Mouse (Mus musculus) heart, adult 18-20 months (tissue): ENCODE measurements around the gene Wdr91. TPM values are rescaled to one million over a fixed set of nuclear protein-coding genes. Genes with fewer than 3 reads are reported as not detected.

Experiments used
- DNase-seq, 2 experiments: peaks; one replicate each; pipeline ENCODE4 v3.0.0; 2021 to 2022; ENCODE audit warnings: mixed read lengths in 1 of 2
- total RNA-seq, 2 experiments: library from RNA; stranded (reverse); gene quantifications; 2 replicates each; pipeline ENCODE4 v1.2.3; 2021

Wdr91 gene
- total RNA-seq, 2 experiments from 2014 or later, result 14.1 to 14.5 TPM

DNA sequence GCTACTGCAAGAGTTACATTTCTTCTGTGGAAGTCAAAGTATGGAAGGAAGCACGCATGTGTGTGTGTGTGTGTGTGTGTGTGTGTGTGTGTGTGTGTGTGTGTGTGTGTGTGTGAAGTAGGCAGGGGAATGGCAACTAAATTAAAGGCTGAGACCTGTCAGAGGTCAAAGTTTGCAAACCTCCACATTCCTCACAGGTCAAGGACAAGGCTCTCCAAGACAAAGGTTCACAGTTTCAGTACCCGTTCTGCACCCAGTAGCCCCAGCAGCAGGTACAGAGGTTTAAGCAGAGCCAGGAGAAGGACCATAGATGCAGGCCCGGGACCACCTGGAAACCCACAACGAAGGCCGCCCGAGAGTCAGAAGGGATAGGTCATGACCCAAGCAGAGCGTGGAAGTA is 8.5 kb upstream of the Wdr91 start:
- no peak for DNase-seq

DNA sequence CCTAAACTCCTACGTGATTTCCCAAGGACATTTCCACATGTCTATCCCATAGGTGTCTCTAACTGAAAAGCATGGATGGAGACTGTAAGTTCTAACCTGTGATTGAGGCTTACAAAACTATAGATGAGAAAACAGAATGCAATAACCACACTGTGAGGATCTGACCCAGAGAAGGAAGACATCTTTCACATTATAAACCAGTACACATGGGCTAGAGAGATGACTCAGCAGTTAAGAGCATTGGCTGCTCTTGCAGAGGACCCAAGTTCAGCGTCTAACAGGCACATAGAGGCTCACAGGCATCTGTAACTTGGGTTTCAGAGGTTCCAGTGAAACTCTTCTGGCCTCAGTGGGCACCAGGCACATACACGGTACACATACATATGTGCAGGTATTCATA is 3.8 kb upstream of the Wdr91 start:
- no peak for DNase-seq

DNA sequence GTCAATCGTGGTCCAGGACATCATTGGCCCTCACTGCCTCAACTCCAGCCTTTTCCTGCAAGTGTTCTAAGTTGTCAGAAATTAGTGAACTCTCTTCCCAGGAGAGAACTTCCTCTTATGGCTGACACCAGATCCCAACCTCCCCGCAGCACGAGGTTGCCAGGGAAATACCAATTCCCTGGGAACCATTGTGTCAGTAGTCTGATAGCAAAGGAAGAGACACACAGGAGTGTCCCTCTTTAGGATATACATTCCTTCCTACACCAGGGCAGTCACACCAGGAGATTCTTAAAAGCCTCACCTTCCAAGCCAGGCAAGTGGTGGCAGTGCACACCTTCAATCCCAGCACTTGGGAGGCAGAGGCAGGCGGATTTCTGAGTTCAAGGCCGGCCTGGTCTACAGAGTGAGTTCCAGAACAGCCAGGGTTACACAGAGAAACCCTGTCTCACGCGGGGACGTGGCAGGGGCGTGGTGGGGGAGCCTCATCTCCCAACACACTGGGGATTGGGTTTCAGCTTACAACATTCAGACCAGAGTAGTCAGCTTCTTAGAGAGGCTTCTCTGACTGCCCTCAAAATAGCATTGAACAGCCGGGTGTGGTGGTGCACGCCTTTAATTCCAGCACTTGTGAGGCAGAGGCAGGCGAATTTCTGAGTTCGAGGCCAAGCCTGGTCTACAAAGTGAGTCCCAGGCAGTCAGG is 2.8 kb upstream of the Wdr91 start:
- no peak for DNase-seq

DNA sequence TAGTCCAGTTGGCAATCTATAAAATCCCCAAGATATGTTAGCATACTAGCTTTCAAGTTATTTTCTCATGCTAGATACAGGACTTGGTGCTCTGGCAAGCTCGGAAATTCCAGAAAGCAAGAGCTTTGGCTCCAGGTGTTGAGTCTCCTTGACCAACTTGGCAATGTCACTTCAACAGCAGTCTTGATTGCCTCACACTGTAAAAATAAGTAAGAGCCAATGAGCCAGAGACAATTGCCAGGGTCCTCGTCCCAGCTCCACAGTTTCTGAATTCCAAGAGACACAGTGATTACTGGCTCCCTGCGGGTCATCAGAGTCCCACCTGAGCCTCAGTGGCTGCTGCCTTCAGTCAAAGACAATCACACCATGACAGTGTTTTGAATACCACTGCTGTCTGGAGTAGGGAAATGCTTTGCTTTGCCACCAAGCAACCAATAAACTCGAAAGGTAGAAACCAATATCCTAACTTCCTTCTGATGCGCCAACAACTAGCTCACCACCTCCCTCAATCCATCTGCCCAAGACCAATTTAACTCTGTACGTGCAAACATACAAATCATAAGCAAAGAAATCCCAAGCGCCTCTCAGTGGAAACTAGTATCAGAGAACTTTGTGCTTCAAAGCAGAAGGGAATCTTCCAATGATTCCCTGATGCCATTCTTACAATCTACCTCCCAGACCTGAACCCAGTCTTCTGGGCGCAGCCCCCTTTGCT is 888 bp downstream of the Wdr91 start:
- no peak for DNase-seq

DNA sequence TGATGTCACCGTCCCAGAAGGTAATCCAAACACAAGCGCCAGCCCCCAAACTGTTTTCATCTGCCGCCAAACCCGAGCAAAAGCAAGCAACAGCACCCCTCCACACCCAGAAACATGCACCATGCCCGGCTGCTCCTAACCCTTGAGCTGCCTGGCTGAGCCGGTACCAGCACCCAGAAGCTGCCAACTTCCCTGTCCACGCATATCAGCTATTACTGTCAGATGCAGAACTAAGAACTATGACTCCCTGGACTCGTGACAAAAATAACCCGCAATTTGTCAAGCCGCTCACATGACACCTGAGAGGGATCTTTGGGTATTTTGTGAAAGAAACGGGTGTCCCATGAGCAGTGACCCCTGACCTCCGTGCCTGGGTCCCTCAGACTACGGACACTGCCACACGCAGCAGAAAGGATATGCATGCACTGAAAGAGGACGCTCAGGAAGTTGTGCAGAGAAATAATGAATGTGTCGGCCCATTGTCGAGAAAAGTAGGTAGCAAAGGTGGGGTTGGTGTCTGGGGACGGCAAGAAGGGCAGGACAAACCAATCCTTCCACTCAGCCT is 2.9 kb downstream of the Wdr91 start:
- DNase-seq, result peak; percentile 28 to 33

DNA sequence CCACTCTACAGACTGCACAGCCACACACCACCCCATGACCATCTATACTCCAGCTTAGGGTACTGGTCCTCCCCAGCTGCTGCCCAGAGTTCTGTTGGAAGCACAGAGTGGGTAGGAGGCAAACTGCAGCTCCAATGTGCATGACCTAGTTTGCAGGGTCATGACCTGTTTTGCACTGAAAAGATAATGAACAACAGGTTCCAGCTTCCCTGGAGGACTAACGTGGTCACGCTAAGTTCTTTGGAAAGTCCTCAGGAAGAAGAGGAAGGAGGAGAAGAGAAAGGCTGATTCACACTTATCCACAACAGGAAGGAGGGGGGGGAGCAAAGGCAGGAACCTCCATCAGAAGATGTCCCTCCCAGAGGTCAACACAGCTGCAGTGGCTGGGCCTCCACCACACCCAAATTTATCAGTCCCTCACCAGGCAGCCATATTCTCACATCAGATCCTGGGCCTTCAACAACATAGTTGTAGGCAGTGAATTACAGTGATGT is 3.5 kb downstream of the Wdr91 start:
- peak; percentile 54 to 55 for DNase-seq

DNA sequence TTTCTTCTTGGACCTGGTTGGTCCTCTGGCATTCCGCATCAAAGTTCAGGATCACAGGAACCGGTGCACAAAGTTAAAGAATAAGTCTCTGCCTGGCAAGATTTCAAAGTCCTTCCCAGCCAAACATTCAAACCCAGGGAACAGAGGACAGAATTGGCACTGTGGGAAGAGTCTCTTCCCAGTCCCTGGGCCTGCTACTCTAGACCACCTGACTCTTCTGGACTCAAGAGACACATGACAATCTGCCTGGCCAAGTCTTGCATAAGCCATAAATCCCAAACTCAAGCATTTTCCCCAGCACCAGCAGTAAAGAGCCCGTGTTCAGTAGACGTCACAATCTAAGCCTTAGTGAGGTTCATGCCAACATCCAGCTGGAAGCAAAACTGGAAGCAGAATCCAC is 4.0 kb downstream of the Wdr91 start:
- peak in 1 of 2 experiments; percentile 65 for DNase-seq

DNA sequence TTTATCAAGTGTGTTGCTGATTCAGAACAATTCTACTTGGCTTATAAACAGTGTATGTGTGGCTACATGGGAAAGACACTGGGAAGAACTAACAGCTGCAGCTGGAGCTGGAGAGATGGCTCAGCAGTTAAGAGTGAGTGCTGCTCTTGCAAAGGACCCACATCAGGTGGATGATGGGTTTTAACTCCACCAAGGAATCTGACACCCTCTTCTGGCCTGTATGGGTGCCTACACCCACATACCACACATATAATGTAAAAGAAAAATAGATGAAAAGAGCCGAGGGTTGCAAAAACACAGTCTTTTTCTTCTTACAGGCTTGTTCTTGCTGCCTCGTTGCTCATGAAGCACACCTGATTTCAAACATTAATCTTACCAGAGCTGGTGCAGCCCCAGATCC is 4.6 kb downstream of the Wdr91 start:
- DNase-seq, result no peak

DNA sequence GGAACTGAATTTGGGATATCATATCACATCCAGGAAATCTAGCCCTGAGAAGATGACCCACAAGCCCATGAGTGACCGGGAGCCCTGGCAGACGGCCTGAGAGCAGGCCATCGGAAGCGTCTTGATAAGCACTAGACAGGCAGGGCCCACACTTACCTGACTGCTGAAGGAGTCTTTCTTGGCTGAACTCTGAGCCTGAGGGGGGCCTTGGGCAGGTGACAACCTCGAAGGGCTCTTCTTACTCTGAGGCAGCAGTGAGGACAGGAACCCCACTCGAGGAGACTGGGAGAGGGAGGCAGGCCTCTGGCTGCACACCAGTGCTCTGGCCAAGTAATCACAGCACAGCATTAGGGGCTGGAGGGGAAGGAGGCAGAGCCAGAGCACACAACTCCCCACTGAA is 6.3 kb downstream of the Wdr91 start:
- no peak for DNase-seq

DNA sequence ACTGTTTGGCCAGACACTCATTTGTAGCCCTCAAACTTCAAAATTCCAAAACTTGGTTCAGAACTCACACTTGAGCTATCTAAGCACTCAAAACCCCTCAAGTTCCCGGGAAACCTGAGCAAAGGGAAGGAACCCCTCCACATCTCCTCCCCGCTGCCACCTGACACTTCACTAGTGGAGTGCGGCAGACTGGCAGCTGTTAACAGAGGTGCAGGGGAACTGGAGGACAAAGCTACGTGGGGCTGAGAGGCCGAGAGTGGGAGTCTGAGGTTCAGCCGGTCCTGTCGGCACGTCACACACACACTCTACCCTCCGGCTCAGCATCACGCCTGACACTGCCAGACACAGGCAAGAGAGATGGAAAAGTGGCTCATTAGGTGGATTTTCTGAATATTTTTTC is 6.8 kb downstream of the Wdr91 start:
- no peak for DNase-seq

DNA sequence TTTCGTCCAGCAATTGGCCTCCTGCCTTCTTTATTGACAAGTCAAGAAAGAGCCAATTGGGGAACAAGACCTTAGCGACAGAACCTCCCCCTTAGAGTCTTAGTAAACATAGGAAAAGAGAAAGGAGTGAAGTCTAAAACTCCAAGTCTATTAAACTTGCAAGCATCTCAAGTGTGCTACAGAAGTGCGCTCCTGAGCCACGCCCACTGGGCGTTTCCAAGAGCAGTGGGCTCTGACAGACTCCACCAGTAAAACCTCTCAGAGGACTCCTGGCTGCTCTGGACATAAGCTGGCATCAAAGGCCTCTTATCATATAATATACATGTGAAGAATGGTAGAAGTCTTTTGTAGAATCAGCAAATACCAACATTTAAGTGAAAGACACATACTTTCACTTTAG is 7.2 kb downstream of the Wdr91 start:
- no peak for DNase-seq

DNA sequence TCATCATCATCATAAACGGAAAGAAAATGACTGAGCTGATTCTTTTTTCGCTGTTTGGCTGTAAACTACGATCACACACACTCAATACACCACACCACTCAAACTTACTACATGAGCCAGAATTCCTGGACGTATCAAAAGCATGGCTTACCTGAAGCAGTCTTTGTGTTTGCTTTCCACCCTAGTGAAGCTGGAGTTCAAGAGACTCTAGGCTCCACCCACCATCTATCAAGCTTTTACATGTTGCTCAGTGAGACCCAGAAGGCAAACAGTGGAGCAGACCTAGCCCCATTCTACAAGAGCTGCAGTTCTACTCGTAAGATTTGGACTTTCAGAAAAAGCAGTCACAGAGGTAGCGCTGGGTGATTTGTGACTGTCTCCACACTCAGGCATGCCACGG is 8.1 kb downstream of the Wdr91 start:
- no peak for DNase-seq

DNA sequence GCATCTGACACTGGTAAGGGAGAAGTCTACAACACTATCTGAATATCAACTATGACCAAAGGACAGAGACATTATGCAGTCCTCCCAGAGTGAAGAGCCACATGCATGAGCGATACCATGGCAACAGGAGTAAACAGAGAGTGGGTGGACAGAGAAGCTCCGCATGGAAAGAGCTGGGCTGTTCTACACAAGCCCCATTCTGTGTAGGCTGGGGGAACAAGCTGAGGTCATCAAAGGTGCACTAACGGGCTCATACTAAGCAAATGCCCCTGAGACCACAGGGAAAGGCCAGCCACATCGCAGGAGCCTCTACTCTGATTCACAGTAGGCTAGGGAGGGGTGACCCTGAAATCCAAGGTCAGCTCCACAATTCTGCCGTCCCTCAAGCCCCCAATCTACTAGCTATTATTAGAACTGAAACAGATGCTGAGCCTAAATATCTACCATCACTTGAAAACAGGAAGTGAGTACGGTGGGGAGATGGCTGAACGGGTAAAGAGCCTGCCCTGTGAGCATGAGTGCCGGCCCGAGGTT is 8.7 kb downstream of the Wdr91 start:
- DNase-seq, result no peak

DNA sequence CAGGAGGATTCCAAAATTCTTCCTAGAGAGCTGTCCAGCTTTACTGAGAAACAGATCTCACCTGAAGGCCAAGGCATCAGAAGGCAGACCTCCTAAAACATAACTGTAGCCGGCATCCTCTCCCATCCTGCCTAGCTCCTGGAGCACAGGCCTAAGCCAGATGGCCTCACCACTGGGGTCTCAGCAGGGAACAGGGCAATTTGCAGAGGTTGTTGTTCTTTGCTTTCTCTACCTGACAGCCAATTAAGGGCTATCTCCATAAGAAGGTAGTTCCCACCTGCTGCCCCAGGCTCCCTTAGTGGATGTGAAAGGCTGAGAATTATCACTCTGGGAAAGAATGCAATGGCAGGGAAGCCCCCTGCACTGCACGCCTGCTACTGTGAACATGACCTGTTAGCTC is 9.7 kb downstream of the Wdr91 start:
- DNase-seq, result no peak

DNA sequence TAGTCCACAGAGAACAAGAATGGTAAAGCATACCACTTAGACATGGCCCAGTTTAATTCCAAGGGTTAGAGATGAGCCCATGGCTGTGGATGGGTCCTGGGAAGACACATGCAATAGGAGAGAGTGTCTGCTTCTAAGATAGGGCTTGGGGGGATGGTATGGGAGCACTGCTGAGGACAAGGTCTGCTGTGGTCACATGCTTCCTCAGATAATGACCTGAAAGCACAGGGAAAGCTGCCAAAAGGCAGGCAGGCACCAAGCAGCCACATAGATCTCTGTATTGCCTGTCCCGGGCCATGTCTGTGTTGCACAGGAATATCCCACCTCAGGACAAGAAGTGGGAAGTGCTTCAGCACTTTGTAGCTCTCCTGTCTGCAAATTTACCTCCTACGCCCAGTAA is 11.5 kb downstream of the Wdr91 start:
- no peak for DNase-seq

DNA sequence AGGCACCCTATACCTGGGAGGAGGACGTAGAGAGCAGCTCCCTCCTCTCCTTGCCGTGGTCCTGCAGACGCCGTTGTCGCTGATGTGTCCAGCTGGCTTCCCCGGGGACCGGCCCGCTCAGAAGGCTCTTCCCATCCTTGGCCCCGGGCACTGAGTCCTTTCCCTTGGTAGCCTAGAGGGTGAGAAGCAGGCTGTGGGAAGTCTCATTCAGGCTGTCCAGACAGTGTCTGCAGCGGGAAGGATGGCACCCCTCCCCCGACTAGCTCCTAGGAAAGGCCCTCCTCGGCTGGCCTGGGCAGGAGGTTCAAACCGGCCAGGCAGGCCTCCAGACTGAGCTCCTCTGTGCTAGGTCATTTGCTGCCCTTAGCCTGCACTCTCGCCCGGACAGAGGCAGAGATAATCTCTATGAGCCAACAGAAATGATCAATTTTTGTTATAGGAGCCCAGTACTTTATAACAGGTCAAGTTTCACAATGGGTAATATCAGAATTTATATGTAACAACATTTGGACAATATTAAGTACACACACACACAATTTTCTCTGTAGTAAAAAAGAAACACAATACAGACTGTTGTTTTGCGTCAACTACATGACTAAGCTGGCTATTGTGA is 14.4 kb downstream of the Wdr91 start:
- no peak for DNase-seq

DNA sequence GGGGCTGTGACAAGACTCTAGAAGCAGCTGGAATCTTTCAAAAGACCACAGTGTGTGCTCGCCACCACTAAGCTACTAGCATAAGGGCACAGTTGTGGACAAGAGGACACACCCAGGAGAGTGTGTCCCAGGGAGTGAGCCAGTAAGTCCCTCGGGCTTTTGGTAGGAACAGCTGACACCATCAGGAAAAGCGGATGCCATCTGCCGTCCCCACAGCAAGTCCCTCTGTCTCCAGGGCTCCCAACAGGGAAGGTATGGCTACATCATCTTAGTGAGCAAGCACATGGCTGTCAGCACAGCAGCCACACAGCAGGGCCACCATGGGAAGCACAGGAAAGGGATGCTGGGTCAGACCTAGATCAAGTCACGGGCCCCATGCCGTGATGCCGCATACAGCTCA is 15.1 kb downstream of the Wdr91 start:
- no peak for DNase-seq

DNA sequence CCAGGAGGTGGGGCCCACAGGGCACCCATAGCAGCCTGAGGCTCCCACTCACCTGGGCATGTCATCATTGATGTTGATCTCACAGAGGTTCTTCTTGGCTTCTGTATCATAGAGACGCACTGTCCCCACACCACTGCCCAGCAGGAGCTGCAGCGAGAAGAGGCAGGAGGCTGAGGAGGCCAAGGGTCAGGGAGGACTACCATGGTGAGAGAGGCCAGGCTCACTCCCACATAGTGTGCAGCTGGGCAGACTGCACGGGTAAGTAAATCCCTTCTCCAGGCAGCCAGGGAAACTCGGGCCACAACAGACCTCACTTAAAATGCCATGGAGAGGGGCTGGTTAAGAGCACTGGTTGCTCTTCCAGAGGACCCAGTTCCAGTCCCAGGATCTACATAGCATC is 21.5 kb downstream of the Wdr91 start:
- DNase-seq, result no peak

DNA sequence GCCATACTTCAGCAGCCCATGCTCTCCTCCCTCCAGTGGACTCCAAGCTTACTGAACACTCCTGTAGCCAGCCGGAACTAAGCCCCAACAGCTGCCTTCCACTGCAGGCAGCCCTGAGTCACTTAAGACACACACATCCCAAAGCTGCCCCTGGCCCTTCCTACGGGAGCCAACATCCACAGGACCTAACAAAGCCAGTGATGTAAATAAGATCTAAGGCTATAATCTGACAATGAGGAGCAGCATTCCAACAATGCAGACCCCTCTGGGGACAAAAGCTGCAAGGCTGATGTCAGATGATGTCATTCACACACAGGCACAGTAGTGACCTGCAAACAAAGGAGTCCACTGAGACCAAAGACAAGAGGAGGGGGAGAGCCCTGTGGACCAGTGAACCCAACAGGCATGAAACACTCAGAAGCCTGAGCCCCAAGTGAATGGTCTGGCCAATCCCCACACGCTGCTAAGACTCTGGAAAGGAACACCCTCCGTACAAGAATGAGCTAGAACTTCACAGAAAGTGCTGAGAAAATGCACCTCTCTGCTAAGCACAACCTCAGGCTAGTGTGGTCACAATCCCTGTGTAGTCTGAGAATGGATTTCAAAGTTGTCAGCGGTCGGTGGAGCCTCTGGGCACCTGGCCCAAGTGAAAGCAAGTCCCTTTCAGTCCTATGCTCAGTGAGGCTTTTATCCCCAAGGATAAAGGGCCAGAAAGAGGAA is 23.4 kb downstream of the Wdr91 start:
- no peak for DNase-seq

DNA sequence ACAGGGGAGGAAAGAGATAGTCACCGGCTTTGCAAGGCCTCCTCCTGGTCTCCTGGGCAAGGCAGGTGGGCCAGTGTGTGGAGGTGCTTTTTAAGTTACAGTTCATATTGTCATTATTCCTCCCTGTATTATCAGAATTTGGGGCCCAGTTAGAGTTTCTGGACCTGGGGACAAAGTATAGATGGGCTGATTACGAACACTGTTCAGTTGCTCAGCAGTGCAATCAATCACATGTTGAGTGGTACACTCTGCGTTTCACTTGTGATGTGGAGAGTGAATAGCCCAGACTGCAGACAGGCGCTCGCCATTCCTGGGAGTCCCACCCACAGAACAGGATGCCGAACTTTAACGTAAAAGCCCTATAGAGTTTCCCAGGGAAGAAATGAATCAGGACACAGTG is 26.0 kb downstream of the Wdr91 start:
- no peak for DNase-seq

DNA sequence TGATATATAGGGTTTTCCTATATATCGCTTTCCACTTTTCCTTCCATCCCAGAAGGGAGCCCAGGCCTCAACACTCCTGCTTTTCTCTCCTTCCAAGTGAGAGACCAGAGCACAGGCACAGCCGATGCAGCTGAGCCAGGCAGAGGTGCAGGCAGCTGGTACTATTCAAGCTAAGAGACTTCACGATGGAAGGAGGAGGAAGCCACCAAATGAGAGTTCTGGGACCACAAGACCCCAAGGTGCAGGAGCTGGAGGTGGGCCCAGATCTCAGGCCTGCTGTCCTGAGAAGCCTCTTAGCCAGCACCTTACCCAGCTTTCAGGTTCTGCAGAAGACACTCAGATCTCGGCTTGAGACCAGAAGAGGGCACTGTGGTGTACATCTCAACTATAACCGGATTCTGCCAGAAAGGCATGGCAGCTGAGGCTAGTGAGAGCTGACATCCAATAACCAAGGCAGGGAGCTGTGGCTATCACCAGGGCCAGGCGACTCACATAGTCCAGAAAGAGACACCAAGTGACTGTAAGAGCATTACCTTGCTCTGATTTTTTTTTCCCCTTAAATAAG is 30.7 kb downstream of the Wdr91 start:
- peak; percentile 52 to 61 for DNase-seq
